Mouse (Mus musculus): ENCODE measurements around the gene Fgd4.

Gene Fgd4

DNA sequence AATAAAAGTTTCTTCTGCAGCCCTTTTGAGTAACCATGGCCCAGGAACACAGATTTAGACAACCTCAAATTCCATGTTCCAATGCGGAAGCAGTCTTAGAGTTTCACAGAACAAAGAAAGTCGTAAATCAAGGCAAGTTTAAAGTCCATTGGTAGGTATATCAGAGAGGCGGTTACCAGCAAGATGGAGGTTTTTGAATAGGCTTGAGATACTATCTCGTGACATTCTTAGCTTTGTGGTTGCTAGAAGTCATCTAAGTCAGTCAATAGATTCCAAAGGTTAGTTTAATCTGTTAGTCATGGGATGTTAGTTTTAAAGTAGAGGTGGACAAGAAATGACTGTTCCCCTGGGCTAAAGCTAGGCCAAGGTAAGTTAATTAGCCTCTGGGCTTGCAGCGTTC is at the start of gene Fgd4:
TSS of gene Fgd4 (minus strand) at position 89 of the 400 bp plus-strand sequence.
- no peak for DNase-seq (ENCODE audit: low spot score in 2 of 2)

DNA sequence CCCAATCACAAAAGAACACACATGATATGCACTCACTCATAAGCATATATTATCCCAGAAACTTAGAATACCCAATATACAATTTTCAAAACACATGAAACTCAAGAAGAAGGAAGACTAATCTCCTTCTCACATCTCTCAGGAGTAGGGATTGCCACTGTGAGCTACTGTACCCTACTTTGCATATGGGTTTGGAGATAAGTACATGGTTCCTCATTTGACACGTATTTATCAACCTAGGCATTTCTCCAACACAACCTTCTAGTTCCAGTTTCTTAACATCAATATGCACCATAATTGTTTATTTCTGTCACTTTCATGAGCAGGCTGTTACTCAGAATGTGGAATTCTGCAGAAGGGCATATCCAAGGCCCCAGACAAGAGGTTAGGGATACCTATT is 44.8 kb upstream of the Fgd4 start:
- no peak for DNase-seq (ENCODE audit: low spot score in 2 of 2)

DNA sequence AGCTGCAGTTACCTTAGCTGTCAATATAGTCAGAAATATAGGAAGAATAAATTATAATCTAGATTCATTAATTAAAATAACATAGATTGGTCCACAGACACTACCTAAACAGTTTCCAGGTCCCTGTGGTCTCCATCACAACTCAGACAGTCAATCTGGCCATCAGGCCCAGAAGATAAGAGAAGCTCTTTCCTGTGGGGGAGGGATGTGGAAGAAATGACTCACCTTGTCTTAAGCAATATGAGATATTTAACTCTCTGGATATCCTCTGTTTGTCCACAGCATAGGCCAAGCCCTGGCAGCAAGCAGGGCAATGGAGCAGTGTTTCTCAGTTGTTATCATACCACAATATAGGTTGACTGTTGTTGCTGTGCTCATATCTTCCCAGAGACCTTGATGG is 33.4 kb upstream of the Fgd4 start:
- DNase-seq (ENCODE audit: low spot score in 2 of 2), result no peak

DNA sequence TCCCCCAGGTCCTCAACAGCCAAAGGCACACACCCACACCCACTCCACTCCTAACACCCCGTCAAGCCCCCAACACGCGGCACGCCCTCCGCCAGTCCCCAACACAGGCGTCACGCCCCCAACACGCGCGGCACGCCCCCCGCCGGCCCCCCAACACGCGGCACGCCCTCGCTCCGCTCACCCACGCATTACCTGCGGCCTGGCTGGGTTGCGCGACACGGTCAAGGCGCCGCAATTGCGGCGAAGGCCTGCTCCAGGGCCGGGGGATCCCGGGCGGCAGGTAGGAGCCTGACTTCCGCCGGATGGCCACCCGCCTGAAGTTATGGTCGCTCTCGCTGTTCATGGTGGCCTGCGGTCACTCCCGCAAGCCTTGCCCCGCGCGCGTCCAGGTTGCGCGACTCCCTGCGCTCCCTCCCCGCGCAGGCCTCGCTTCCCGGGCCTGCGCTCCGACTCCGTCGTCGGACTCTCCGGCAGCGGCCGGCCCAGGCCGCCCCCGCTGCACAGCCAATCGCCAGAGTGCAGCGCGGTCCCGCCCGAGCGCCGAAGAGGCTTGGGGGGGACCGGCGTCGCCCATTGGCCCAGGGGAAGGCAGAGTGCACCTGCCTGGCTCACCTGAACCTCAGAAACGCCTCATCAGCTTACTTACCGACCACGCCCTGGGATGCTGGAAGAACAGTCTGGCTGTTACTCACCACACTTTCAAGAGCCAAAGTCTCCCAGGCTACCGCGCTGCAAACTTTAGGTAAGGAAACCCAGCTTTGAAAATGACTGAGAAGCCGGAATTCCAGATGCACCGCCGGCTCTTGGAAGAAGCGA is 555 bp downstream of the Fgd4 start:
- DNase-seq (ENCODE audit: low spot score in 2 of 2), result peak in 1 of 2 experiments; percentile 27

DNA sequence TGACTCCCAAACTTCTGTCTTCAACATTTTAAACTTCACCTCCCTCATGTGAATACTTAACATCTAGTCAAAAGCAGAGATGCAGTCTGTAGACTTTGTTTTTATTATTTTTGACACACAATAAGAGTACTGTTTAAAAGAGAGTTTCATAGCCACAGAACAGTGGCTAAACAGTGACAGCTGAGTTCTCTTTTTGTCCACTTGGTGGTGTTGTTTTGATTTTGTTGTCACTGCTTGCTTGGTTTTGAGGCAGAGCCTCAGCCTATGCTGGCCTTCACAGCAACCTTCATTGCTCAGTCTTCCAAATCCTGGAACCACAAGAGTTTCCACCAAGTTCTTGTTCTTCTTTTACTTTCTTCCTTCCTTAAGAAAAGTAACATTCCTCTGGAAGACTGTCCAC is 3.8 kb downstream of the Fgd4 start:
- DNase-seq (ENCODE audit: low spot score in 2 of 2), result no peak

GRCm38 (mm10) chr16:16592622-16593021 is 7.7 kb downstream of the Fgd4 start:
- no peak for DNase-seq (ENCODE audit: low spot score in 2 of 2)

DNA sequence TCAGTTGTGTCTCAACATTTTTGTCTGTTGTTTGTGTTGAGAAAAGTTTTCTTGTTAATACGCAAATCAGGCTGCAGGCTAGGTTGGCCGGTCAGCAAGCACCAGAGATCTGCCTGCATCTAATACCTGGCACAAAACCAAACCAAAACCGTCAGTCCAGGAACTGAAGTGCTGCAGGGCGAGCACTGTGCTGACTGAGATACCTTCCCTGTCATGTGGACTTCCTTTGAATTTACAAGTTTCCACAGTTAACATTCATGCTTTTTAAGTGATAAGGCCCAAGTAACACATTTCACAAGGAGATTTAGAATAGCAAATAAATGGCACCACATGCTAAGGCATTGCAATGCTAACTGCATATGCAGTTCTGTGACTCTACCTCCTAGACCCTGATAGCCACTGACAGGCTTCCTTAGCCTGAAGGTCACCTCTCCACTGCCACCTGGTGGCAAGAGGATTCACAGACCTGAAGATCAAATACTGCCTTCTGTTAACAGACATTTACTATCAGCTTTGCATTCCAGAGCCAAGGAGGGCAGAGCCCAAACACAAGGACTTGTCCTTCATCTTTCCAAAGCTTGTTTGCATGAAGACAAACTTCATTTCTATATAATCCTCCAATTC is 15.8 kb downstream of the Fgd4 start:
- peak; percentile 35 to 74 for DNase-seq (ENCODE audit: low spot score in 2 of 2)

GRCm38 (mm10) chr16:16576556-16576955 is 23.8 kb downstream of the Fgd4 start:
- DNase-seq (ENCODE audit: low spot score in 2 of 2), result no peak

DNA sequence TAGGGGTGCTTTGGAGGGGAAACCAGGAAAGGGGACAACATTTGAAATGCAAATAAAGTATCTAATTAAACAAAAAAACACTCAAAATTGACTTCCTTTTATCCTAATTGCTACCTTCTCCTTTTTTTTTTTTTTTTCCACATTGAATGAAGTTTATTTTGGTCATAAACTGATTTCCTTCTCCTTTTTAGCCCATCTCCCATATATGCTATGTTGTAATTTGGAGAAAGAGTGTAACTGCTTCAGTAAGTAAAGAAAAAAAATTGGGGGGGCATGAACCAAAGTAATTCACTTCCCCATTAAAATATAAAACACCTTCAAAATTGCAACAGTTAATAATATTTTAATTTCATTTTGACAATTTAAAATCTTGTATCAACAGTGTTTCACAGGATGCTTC is 25.8 kb downstream of the Fgd4 start:
- DNase-seq (ENCODE audit: low spot score in 2 of 2), result no peak

- no peak for DNase-seq (ENCODE audit: low spot score in 2 of 2)
Observed at GRCm38 (mm10) chr16:16573167-16573566, 27.2 kb downstream of the Fgd4 start.

- DNase-seq (ENCODE audit: low spot score in 2 of 2), result no peak
Observed at GRCm38 (mm10) chr16:16571356-16571755, 29.0 kb downstream of the Fgd4 start.

DNA sequence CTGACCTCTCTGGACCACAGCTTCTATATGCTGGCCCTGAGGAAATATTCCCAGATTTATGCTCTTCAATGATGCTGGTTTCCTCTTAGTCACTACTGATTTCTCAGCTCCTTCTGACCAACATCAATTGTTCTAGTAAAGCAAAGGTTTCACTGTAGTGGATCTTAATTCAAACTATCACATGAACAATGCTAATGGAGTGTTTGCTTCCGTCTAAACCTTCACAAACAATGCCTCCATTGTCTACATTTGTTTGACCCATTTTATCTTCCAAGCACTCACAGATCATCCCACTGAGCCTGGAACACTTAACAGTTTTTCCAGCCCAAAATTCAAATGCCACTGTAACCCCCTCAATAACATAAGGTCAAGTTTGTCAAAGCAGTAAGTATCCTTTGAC is 33.6 kb downstream of the Fgd4 start:
- DNase-seq (ENCODE audit: low spot score in 2 of 2), result no peak

GRCm38 (mm10) chr16:16566215-16566614 is 34.1 kb downstream of the Fgd4 start:
- DNase-seq (ENCODE audit: low spot score in 2 of 2), result no peak

DNA sequence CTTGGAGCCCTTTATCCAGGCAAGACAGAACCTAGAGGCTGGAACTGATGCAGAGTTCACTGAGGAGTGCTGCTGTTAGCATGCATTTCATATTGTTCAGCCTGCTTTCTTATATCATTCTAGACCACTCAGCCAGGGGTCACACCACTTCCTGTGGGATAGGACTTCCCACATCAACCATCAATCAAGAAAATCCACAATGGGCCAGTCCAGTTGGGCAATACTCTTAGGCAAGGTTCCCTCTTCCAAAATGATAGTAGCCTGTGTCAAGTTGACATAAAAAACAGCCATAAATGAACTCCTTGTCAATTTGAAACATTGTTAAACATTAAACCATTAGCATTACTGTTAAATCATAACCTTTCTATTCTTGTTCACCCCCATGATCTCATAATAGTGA is 34.6 kb downstream of the Fgd4 start:
- DNase-seq (ENCODE audit: low spot score in 2 of 2), result no peak

DNA sequence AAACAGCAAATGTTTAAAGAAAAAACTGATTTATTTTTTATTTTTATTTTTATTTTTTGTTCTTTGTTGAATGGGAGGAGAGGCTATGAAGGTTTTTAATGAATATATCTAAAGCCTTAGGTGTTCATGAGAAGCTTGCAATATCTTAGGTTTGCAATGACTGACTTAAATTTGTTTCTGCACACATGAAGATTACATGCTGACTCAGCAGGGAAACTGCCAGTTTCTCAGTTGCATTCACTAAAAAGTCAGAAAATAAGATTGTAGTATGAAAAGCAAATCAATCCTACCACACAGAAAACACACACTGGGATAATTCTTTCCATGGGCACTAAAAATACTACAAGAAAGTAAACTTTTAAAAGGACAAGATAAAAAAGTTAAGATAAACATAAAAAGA is 39.6 kb downstream of the Fgd4 start:
- DNase-seq (ENCODE audit: low spot score in 2 of 2), result no peak

DNA sequence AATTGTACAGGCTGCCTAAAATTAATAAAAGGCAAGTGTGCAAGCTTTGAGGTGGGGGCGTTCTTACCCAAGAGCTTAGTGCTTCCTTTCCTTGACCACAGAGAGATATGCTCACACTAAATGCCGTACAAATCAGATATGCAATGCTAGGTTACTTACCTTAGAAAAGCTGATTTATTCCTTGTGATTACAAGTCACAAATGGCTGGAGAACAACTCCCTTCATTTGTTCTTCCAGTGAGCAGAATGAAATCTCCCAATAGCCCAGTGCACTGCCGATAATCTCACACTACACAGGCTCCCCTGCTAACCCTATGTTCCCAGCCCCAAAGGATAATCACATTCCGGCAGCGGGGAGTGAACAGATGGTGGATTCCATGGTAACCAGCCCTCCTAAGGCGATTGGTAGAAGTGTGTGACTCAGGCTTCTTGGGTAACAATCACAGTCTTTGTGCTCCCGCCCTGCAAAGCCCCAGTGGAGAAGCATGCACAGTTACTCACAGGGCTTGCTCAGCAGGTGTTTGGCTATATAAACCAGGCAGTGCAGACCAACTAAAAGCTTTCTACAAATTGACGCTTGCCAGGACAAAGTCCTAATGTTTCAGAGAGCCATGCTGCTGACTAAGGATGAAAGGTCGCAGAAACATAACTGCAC is 40.3 kb downstream of the Fgd4 start:
- peak; percentile 54 to 76 for DNase-seq (ENCODE audit: low spot score in 2 of 2)

DNA sequence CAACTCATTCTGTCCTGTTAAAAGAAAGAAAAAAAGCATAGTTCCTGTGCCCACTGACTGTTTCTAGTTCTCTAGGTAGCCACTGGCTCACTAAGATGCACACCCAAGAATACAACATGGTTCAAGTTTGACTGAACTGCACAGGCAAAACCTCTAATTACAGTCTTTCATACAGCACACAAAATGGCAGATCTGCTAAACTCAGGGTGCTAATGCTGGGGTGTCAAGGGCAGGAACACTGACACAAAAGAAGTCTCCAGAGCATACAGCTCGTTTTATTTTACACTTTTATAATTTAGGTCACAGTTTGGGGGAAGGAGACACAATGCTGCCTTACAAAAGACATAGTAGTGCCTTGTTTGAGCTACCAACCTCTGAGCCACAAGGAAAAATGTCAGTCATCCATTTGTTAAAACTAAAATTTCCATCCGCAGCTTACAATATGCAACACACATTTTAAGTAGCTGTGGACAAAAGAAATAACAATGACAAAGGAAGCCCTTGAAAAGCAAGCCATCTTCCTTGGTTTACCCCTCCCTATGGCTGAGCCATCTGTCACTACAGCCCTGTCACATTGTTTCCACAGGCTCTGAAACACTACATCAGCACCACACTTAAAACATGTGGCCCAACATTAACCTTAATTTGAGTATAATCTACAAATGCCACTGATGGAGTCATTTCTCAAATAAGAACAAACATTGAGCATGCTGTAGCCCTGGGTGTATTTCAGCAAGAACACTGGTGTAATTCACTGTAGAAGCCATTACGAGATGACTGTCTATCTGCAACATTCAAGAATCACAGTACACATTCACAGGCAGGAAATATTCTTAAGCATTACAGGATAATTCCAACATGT is 41.1 kb downstream of the Fgd4 start:
- no peak for DNase-seq (ENCODE audit: low spot score in 2 of 2)

- no peak for DNase-seq (ENCODE audit: low spot score in 2 of 2)
Observed at GRCm38 (mm10) chr16:16557738-16558137, 42.6 kb downstream of the Fgd4 start.

GRCm38 (mm10) chr16:16554098-16554497 is 46.3 kb downstream of the Fgd4 start:
- no peak for DNase-seq (ENCODE audit: low spot score in 2 of 2)

- no peak for DNase-seq (ENCODE audit: low spot score in 2 of 2)
Observed at GRCm38 (mm10) chr16:16552197-16552596, 48.2 kb downstream of the Fgd4 start.

GRCm38 (mm10) chr16:16549105-16549504 is 51.2 kb downstream of the Fgd4 start:
- DNase-seq (ENCODE audit: low spot score in 2 of 2), result no peak

GRCm38 (mm10) chr16:16546657-16547056 is 53.7 kb downstream of the Fgd4 start:
- DNase-seq (ENCODE audit: low spot score in 2 of 2), result no peak

Data from cerebellum, postnatal 4 days (tissue).